Mouse (Mus musculus) spleen, adult 2 months (tissue): ENCODE results near the gene Arpc1b.

Experiments used
- CTCF ChIP-seq: fragments of 200-500 bp; IDR thresholded peaks from 2 replicates; pipeline ENCODE4 v1.5.1; 2011; ENCODE audit warnings: mild to moderate bottlenecking, inconsistent platforms; ENCODE audit not compliant: insufficient read depth, insufficient read length, insufficient replicate concordance; ENCODE audit errors: extremely low read depth
- POLR2A ChIP-seq: fragments of 200-500 bp; IDR thresholded peaks from 2 replicates; pipeline ENCODE4 v1.6.1; 2011; ENCODE audit warnings: low read depth, low read length, inconsistent platforms

GRCm38 (mm10) chr5:145178461-145178980 is 64.5 kb downstream of the Arpc1b start:
- TF ChIP-seq POLR2A: no peak
- no peak for TF ChIP-seq CTCF
